Mouse (Mus musculus): Measurements from ENCODE around the gene Ppp1r15b.

The Ppp1r15b gene

GRCm38 (mm10) chr1:133134071-133134470 is 3.1 kb downstream of the Ppp1r15b start:
- ChIA-PET CTCF (interaction anchor here in 3 of 4 experiments (0.6 to 1.0 kb wide), 5 partner anchors 32 to 282 kb away, joined by 3 to 7 read pairs (median 3); no protein-coding TSS in a partner anchor), POLR2A (interaction anchor here in 3 of 4 experiments (0.5 to 3.9 kb wide), 41 partner anchors 8 to 1126 kb away, joined by 3 to 13 read pairs (median 4); partner anchors contain the start of genes Elk4 (in 1 of the 3), Etnk2 (in 1 of the 3) and Plekha6 (in 1 of the 3))

GRCm38 (mm10) chr1:133134881-133135280 is 3.9 kb downstream of the Ppp1r15b start:
- ChIA-PET POLR2A (interaction anchor here in 3 of 4 experiments (0.5 to 3.9 kb wide), 30 partner anchors 9 to 987 kb away, joined by 3 to 13 read pairs (median 4); partner anchors contain the start of genes Etnk2 (in 1 of the 3), Kiss1 (in 1 of the 3) and Plekha6 (in 1 of the 3)), CTCF (interaction anchor here in 3 of 4 experiments (0.8 to 1.1 kb wide), 3 partner anchors 33 to 476 kb away, joined by 3 to 7 read pairs (median 3); no protein-coding TSS in a partner anchor)

- POLR2A ChIA-PET, result interaction anchor here (0.5 to 3.9 kb wide), 18 partner anchors 7 to 943 kb away, joined by 3 to 13 read pairs (median 4); partner anchors contain the start of genes Btg2 (in 1 of the 4) and Etnk2 (in 1 of the 4)
- CTCF ChIA-PET, result interaction anchor here in 1 of 4 experiments (0.6 kb wide), 1 partner anchor 548 kb away, joined by 5 read pairs; no protein-coding TSS in a partner anchor
Measured at GRCm38 (mm10) chr1:133135808-133136207, 4.9 kb downstream of the Ppp1r15b start.

GRCm38 (mm10) chr1:133138401-133138800 is 7.5 kb downstream of the Ppp1r15b start:
- ChIA-PET CTCF (no interaction called here), POLR2A (interaction anchor here in 3 of 4 experiments (0.6 to 5.5 kb wide), 9 partner anchors 7 to 236 kb away, joined by 3 to 56 read pairs (median 5); partner anchors contain the start of gene Ppp1r15b (in 2 of the 3))

GRCm38 (mm10) chr1:133146014-133147009 is 15.4 kb downstream of the Ppp1r15b start:
- CTCF ChIA-PET, result interaction anchor here (0.6 to 2.6 kb wide), 20 partner anchors 31 to 395 kb away, joined by 3 to 16 read pairs (median 4); partner anchors contain the start of gene Sox13 (in 1 of the 4)
- POLR2A ChIA-PET, result interaction anchor here in 3 of 4 experiments (0.7 to 3.1 kb wide), 8 partner anchors 10 to 387 kb away, joined by 3 to 13 read pairs (median 3); partner anchors contain the start of genes Ppp1r15b (in 2 of the 3) and Plekha6 (in 1 of the 3)

- POLR2A ChIA-PET, result no interaction called here
- CTCF ChIA-PET, result interaction anchor here in 1 of 4 experiments (1.1 kb wide), 1 partner anchor 160 kb away, joined by 6 read pairs; no protein-coding TSS in a partner anchor
Measured at GRCm38 (mm10) chr1:133147324-133147723, 16.4 kb downstream of the Ppp1r15b start.

- CTCF ChIA-PET, result interaction anchor here (0.6 to 1.3 kb wide), 10 partner anchors 29 to 181 kb away, joined by 3 to 6 read pairs (median 3); no protein-coding TSS in a partner anchor
- POLR2A ChIA-PET, result interaction anchor here in 3 of 4 experiments (0.6 to 1.0 kb wide), 3 partner anchors 17 to 138 kb away, joined by 3 read pairs; no protein-coding TSS in a partner anchor
Measured at GRCm38 (mm10) chr1:133148122-133148521, 17.2 kb downstream of the Ppp1r15b start.

GRCm38 (mm10) chr1:133150556-133150955 is 19.6 kb downstream of the Ppp1r15b start:
- POLR2A ChIA-PET, result interaction anchor here in 1 of 4 experiments (0.7 to 1.1 kb wide), 3 partner anchors 18 to 225 kb away, joined by 3 to 5 read pairs (median 3); no protein-coding TSS in a partner anchor
- CTCF ChIA-PET, result interaction anchor here in 1 of 4 experiments (0.6 kb wide), 1 partner anchor 112 kb away, joined by 11 read pairs; no protein-coding TSS in a partner anchor

- ChIA-PET POLR2A (interaction anchor here in 3 of 4 experiments (0.5 to 2.0 kb wide), 7 partner anchors 10 to 25 kb away, joined by 3 to 6 read pairs (median 3); partner anchors contain the start of gene Ppp1r15b (in 1 of the 3)), CTCF (no interaction called here)
Measured at GRCm38 (mm10) chr1:133152213-133152612, 21.3 kb downstream of the Ppp1r15b start.

GRCm38 (mm10) chr1:133155270-133155669 is 24.3 kb downstream of the Ppp1r15b start:
- POLR2A ChIA-PET, result interaction anchor here in 3 of 4 experiments (0.6 to 2.7 kb wide), 3 partner anchors 12 to 303 kb away, joined by 3 to 7 read pairs (median 6); partner anchors contain the start of gene Ppp1r15b (in 1 of the 3)
- CTCF ChIA-PET, result interaction anchor here in 1 of 4 experiments (0.7 kb wide), 1 partner anchor 1390 kb away, joined by 11 read pairs; no protein-coding TSS in a partner anchor

- CTCF ChIA-PET, result interaction anchor here in 2 of 4 experiments (1.5 to 1.6 kb wide), 2 partner anchors 148 kb away, joined by 3 to 4 read pairs; no protein-coding TSS in a partner anchor
Measured at GRCm38 (mm10) chr1:133159128-133159564, 28.2 kb downstream of the Ppp1r15b start.

GRCm38 (mm10) chr1:133161559-133161958 is 30.6 kb downstream of the Ppp1r15b start:
- ChIA-PET POLR2A (interaction anchor here in 2 of 4 experiments (0.6 to 1.3 kb wide), 4 partner anchors 15 to 1061 kb away, joined by 3 to 6 read pairs (median 3); no protein-coding TSS in a partner anchor), CTCF (no interaction called here)

More at GRCm38 (mm10) chr1:133159128-133159564, 28.2 kb downstream of the Ppp1r15b start:
- POLR2A ChIA-PET, result interaction anchor here in 3 of 4 experiments (0.6 to 1.0 kb wide), 3 partner anchors 18 to 239 kb away, joined by 3 read pairs; no protein-coding TSS in a partner anchor

- CTCF ChIA-PET, result interaction anchor here in 3 of 4 experiments (0.7 to 0.8 kb wide), 3 partner anchors 15 to 875 kb away, joined by 4 to 5 read pairs (median 4); no protein-coding TSS in a partner anchor
- POLR2A ChIA-PET, result interaction anchor here in 3 of 4 experiments (0.5 to 2.8 kb wide), 11 partner anchors 9 to 1061 kb away, joined by 3 to 17 read pairs (median 3); no protein-coding TSS in a partner anchor
Measured at GRCm38 (mm10) chr1:133162046-133162445, 31.1 kb downstream of the Ppp1r15b start.

- ChIA-PET POLR2A (interaction anchor here in 3 of 4 experiments (0.7 to 2.8 kb wide), 11 partner anchors 10 to 271 kb away, joined by 3 to 13 read pairs (median 3); partner anchors contain the start of gene Etnk2 (in 1 of the 3)), CTCF (interaction anchor here in 3 of 4 experiments (0.7 to 0.8 kb wide), 3 partner anchors 14 to 874 kb away, joined by 4 to 5 read pairs (median 4); no protein-coding TSS in a partner anchor)
Measured at GRCm38 (mm10) chr1:133162981-133163380, 32.0 kb downstream of the Ppp1r15b start.

- POLR2A ChIA-PET, result interaction anchor here in 3 of 4 experiments (0.8 to 2.8 kb wide), 22 partner anchors 8 to 199 kb away, joined by 3 to 13 read pairs (median 4); partner anchors contain the start of gene Etnk2 (in 1 of the 3)
- CTCF ChIA-PET, result interaction anchor here (0.5 to 3.5 kb wide), 16 partner anchors 13 to 450 kb away, joined by 3 to 13 read pairs (median 4); partner anchors contain the start of gene Snrpe (in 1 of the 4)
Measured at GRCm38 (mm10) chr1:133163820-133164431, 33.0 kb downstream of the Ppp1r15b start, which contains the start of gene Plekha6. Plekha6 (plus strand) TSS chr1:133164210.

- ChIA-PET CTCF (interaction anchor here (0.5 to 3.5 kb wide), 15 partner anchors 13 to 449 kb away, joined by 3 to 13 read pairs (median 5); partner anchors contain the start of gene Snrpe (in 1 of the 4)), POLR2A (interaction anchor here in 3 of 4 experiments (0.7 to 2.8 kb wide), 26 partner anchors 8 to 329 kb away, joined by 3 to 13 read pairs (median 4); partner anchors contain the start of gene Etnk2 (in 1 of the 3))
Measured at GRCm38 (mm10) chr1:133164591-133165011, 33.7 kb downstream of the Ppp1r15b start.

Measured in embryonic stem cell, embryonic (primary cell).